Mouse (Mus musculus): ENCODE data around the gene Gm7970. TPM values are rescaled to one million over a fixed set of nuclear protein-coding genes. Genes with fewer than 3 reads are reported as not detected.

The Gm7970 gene
- polyA plus RNA-seq (2017; shearing (Covaris generic)), result not detected

DNA sequence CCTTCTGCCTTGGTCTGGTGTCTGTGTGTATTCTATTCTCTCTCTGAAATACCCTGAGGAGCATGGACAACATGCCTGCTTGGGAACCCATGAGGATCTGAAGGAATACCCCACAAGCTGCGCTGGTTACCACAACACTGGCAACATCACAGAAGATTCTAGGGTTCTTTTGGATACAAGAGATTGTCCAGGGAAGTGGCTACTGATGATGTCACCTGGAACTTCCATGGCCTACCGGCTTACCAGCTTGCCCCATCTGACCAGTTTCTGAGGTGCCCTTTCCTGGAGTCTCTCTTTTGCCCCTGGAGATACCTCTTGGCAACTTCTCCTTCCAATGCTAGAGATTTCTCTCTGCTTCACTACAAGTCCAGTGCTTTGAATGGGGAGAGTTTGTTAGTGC is at the start of gene Gm7970:
TSS of gene Gm7970 (minus strand) at position 101 of the 400 bp plus-strand sequence.

DNA sequence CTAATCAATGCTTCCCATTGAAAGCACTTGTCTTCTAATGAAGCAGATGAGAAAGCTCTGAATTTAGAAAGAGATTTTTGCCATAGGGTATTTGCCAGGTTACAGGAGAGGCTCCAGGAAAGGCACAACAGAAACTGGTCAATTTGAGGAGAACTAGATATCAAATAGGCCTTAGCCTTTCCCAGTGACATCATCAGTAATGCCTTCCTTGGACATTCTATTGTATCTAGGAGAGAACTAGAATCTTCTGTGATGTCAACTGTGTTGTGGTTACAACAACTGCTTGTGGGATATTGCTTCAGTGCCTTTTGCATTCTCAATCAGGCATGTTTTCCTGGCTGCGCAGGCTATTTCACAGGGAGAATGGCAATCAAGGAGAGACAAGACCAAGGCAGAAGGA is 17.5 kb upstream of the Gm7970 start, which contains the start of gene 1700049E17Rik2:
TSS of gene 1700049E17Rik2 (plus strand) at position 301 of the 400 bp plus-strand sequence.

Other genes starting within 250 kb of the Gm7970 start
- gene Gm5798, start 207.0 kb downstream of the Gm7970 start, polyA plus RNA-seq (2017; shearing (Covaris generic)), result under 1 TPM in 1 of 2 experiments, not detected in 1; 0.88 TPM
- gene Gm7945, start 169.2 kb downstream of the Gm7970 start, polyA plus RNA-seq (2017; shearing (Covaris generic)), result not detected
- gene Gm6482, start 147.3 kb downstream of the Gm7970 start, polyA plus RNA-seq (2017; shearing (Covaris generic)), result not detected
- gene Gm7954, start 102.1 kb downstream of the Gm7970 start, polyA plus RNA-seq (2017; shearing (Covaris generic)), result not detected
- not detected for gene Gm3486, start 66.1 kb downstream of the Gm7970 start, polyA plus RNA-seq (2017; shearing (Covaris generic))
- under 1 TPM; 0.29 to 0.44 TPM for gene 1700049E17Rik2, start 17.6 kb upstream of the Gm7970 start, polyA plus RNA-seq (2017; shearing (Covaris generic))
- gene Gm3072, start 69.0 kb upstream of the Gm7970 start, polyA plus RNA-seq (2017; shearing (Covaris generic)), result under 1 TPM in 1 of 2 experiments, not detected in 1; 0.43 TPM
- gene Gm3676, start 90.9 kb upstream of the Gm7970 start, polyA plus RNA-seq (2017; shearing (Covaris generic)), result not detected
- gene Gm8068, start 146.3 kb upstream of the Gm7970 start, polyA plus RNA-seq (2017; shearing (Covaris generic)), result under 1 TPM in 1 of 2 experiments, not detected in 1; 0.29 TPM
- gene Gm7929, start 195.0 kb upstream of the Gm7970 start, polyA plus RNA-seq (2017; shearing (Covaris generic)), result not detected
- not detected for gene Gm47189, start 216.9 kb upstream of the Gm7970 start, polyA plus RNA-seq (2017; shearing (Covaris generic))

Data from activated CD4-positive, CD25-positive, alpha-beta regulatory T cell (primary cell).